Mouse (Mus musculus) neutrophil, adult 5-6 weeks (primary cell): ENCODE results near the gene Gorasp2. TPM values are rescaled to one million over a fixed set of nuclear protein-coding genes. Genes with fewer than 3 reads are reported as not detected.

Experiments
- ATAC-seq: fragments of 151-379, 151-347 bp; 2 replicates; pipeline ENCODE4 v1.8.0; 2017; ENCODE audit warnings: mild to moderate bottlenecking, moderate TSS enrichment; ENCODE audit not compliant: insufficient number of reproducible peaks, poor library complexity, low FRiP score, severe bottlenecking; ENCODE audit errors: extremely low read depth
- total RNA-seq: library from RNA; stranded (forward); fragments of 200-1000 nt; gene quantifications from 2 replicates; pipeline ENCODE4 v1.2.3, GENCODE M21; 2017

Gorasp2 gene
- total RNA-seq, 1 experiment from 2014 or later = 59.4 TPM

GRCm38 (mm10) chr2:70710878-70711277, 49.5 kb downstream of the Gorasp2 start:
- ATAC-seq = no peak

DNA sequence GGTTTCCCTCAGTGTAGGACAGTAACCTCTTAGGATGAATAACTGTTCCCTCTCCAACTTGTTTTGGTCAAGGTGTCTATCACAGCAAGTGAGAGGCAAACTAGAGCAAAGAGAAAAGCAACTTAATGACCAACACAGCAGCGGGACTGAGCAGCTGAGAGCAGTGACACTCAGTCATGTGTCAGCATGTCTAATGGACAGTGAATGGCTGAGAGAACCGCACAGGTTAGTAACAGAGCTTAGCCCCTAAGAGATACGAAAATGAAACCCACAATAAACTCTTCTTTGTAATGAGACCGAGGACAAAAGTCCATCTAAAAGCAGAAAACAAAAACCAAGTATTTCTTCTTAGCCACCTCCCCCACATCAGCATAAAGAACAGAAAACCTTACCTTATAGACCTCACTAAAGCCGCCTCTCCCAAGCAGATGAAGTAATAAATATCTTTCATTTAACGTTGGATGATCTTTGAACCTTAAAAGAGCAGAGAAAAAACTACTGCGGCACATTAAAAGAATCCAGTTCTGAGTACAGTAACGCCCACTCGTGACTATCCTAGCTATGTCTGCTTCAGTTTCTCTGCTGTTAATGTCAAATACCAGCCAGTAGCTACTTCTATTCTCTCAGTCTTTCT, 62.4 kb downstream of the Gorasp2 start:
- ATAC-seq = no peak

DNA sequence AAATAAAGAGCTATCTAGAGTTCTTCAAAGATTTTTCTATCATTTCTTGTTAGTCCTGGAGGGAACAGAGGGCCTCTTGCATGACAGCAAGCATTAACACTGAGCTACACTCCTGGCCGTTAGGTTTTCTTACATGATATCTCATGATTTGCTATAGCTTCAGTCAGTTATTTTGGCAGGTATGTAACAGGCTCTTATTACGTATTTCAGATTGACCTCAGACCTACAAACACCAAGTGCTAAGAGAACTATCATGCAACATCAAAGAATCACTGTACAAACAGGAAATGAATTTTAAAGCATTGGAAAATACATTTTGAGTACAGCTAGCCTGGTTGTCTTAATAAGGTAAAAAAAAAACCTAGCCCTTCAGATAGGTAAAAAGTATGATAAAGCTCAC, 65.7 kb downstream of the Gorasp2 start:
- ATAC-seq = no peak

GRCm38 (mm10) chr2:70735534-70735933, 74.2 kb downstream of the Gorasp2 start:
- ATAC-seq = no peak

DNA sequence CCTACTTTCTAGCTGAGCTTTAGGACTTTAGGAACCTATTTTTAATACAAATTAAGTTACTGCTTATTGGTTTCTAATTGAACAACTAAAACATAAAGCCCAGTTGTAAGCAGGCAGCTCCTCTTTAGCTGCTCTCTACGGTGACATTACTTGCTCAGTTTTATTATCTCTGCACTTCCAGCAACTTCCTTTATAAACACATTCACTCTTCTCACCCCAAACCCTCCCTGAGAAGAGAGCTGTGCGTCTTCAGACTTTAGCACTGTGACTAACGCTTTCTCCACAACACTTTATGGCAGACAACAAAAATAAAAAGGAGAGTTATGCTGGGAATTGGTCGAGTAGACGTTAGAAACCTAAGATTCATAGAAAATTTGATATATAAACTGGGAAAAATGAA, 74.6 kb downstream of the Gorasp2 start:
- ATAC-seq = no peak

DNA sequence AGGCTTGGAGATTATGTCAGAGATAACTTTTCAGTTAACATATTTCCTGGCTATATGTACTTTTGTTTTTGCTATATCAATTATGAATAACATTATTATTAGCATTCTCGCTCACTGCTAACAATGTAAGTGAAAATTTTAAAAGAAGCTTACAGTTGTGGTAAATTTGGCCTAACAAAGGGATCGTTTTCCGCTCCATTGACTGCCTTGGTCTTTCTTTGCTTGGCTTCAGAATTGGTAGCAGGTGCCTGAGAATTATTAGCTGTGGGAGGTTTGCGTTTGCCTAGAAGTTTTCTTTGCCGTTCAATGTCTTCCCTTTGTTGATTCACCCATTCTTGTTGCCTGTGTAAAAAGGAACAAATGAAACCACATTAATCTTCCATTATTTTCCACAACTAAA, 80.5 kb downstream of the Gorasp2 start:
- no peak for ATAC-seq

GRCm38 (mm10) chr2:70742588-70742987, 81.2 kb downstream of the Gorasp2 start:
- no peak for ATAC-seq

- no peak for ATAC-seq
Measured at GRCm38 (mm10) chr2:70751655-70752054, 90.3 kb downstream of the Gorasp2 start.

DNA sequence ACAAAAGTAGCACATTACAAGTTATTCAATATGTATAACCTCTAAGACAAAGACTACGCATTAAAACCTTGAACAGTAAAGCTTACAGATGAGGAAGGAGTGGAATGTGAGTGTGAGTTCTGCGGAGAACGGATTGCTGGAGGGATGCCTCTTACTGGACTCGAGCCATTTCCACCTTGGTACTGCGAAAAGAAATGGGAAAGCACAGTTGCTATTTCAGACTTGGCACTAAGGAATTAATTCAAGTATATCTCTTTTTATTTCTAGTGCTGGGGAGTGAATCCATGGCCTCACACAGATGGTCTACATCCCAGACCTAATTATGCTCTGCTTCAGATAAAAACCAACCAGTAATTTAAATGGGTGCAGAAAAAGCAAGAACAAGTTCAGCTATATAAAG, 90.8 kb downstream of the Gorasp2 start:
- ATAC-seq = no peak

Other genes starting within 250 kb of the Gorasp2 start
- gene Sp5, start 186.7 kb upstream of the Gorasp2 start, total RNA-seq = not detected in 2 replicates
- 0.37 TPM in 1 of 2 replicates, not detected in the other for gene Erich2, start 152.8 kb upstream of the Gorasp2 start, total RNA-seq
- gene Gad1, start 108.5 kb upstream of the Gorasp2 start, total RNA-seq = 6.1 and 7.1 TPM in 2 replicates
- not detected in 2 replicates for gene Gm26558, start 532 bp downstream of the Gorasp2 start, total RNA-seq
- gene Tlk1, start 164.2 kb downstream of the Gorasp2 start, total RNA-seq = 76.6 and 79.8 TPM in 2 replicates